Mouse (Mus musculus): ENCODE data around the gene Nr5a2. TPM values are rescaled to one million over a fixed set of nuclear protein-coding genes. Genes with fewer than 3 reads are reported as not detected.

Gene Nr5a2
- total and polyA plus RNA-seq, 3 experiments: 0.18 to 0.80 (median 0.60) TPM

DNA sequence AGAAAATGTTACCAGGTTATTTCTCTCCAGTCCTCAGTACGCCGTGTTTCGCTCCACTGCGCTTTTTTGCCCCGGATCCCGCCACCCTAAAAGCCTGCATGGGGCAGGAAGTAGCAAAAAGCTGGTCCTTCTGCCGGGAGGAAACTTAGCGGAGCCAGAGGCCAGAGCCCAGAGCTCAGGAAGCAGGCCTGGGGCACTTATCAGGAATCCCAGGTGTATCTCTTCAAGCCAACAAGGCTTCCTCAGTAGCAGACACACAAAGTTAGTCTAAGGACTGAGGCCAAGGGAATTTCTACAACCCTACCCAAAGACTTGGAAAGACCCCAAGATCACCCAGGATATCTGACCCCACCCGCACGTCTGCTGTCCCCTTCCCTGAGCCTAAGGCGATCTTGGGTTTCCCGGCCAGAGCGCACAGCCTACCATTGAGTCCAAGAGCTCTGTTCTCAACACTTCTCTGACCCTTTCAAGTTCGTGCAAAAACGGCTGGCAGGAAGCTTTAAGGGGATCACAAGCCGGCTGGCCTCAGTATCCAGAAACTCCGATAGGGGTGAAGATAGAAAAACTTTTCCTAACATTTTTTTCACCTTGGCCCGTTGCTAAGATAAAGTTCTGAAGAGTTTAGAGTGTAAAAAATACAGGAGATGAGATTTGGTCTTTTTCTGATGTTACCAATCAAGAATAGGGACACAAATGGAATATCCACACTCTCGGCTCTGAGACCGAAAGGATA, 12.7 kb downstream of the Nr5a2 start:
- 9% methylated on average over 20 of the region's 20 CpGs for WGBS
- intact Hi-C loops (cut with DNase I): loop anchor here (5.0 kb wide), 2 partner anchors 165 to 325 kb away; partner anchors contain the start of gene Zfp281
- H3K27ac ChIP-seq: no peak overlapping the region

DNA sequence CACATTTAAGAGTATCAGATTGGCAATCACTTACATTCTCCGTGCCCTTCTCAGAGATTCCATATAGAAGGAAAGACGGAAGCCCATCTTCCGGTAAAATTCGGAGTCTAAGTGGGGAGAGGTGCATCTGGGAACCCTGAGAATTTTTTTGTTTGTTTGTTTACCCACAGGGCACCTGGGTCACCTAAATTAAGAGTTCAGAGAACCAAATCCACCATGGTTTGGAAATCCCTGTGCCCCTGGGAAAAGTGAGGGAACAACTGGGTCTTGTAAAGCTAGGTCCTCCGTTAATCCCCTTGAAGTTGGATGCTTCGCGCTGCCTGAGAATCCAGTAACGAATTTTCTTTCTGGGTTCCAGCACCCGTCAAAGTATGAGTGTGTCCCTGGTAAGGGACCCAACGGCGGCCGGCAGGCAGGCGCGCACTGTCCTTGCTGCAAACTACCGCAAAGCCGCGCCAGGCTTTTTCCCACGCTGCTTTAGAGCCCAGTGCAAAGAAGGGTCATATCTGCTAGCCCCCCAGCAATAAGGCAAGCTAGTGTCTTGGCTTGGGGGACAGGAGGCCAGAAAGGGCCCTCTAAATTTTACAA, 13.3 kb downstream of the Nr5a2 start:
- intact Hi-C loops (cut with DNase I): loop anchor here (5.0 kb wide), 2 partner anchors 165 to 325 kb away; partner anchors contain the start of gene Zfp281
- peak in 1 of 2 experiments; percentile 24 for DNase-seq
- Histone ChIP-seq H3K36me3 (ENCODE audit: control insufficient read depth, insufficient read depth, low read length) (no peaks in the 10 kb centered on the region), H3K79me2 (replicated peaks; ENCODE audit: control insufficient read depth, insufficient read depth, low read length) (no peaks in the 10 kb centered on the region), H3K4me1 (ENCODE audit: control insufficient read depth, insufficient read depth, low read length) (no peaks in the 10 kb centered on the region), H3K27ac (no peak overlapping the region), H3K4me3 (peak overlapping the region; percentile 52), H3K9ac (ENCODE audit: low read depth, low read length) (no peak overlapping the region), H3K27me3 (ENCODE audit: control insufficient read depth, insufficient read depth, low read length) (peaks cover 5% of the 10 kb centered on the region; the same call in 1 of the 2 replicates)
- 6% methylated on average over 18 of the region's 18 CpGs for WGBS
- no peak for TF ChIP-seq POLR2A (IDR thresholded peaks at IDR 0.05; ENCODE audit: insufficient read depth, low read depth, low read length)
- TF ChIP-seq EP300 (IDR thresholded peaks at IDR 0.05; ENCODE audit: insufficient read depth, low read depth, low read length): no peak
- no peak for TF ChIP-seq CTCF (IDR thresholded peaks at IDR 0.05)

More for the DNA sequence above, 12.7 kb downstream of the Nr5a2 start:
- H3K36me3 ChIP-seq (ENCODE audit: control insufficient read depth, insufficient read depth, low read length): no peaks in the 10 kb centered on the region
- no peak for TF ChIP-seq POLR2A (IDR thresholded peaks at IDR 0.05; ENCODE audit: insufficient read depth, low read depth, low read length)
- no peak for TF ChIP-seq CTCF (IDR thresholded peaks at IDR 0.05)
- TF ChIP-seq EP300 (IDR thresholded peaks at IDR 0.05; ENCODE audit: insufficient read depth, low read depth, low read length): no peak
- H3K27me3 ChIP-seq (ENCODE audit: control insufficient read depth, insufficient read depth, low read length): peaks cover 8% of the 10 kb centered on the region; the same call in 1 of the 2 replicates
- peaks cover 1% of the 10 kb centered on the region for H3K4me1 ChIP-seq (ENCODE audit: control insufficient read depth, insufficient read depth, low read length)
- peak in 1 of 2 experiments; percentile 27 for DNase-seq
- no peaks in the 10 kb centered on the region for H3K79me2 ChIP-seq (replicated peaks; ENCODE audit: control insufficient read depth, insufficient read depth, low read length)
- peak overlapping the region; percentile 52 for H3K4me3 ChIP-seq
- no peak overlapping the region for H3K9ac ChIP-seq (ENCODE audit: low read depth, low read length)

DNA sequence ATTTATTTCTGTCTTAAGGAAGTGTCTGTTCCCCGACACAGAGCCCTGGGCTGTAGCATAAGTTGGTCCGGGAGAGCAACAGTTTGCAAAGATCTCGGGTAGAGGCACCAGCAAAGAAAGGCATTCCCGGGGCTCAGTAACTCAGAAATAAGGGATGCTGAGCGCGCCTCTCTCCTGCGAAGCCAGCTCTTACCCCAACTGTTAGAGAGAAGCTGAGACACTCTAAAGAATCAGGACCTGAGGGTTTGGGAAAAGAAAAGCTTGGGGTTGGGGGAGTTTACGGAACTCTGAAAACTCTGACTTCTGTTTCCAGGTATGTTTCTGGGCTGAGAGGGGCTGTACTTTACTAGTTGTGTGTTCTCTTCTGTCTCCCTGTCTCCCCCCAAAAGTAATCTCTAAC, 13.8 kb downstream of the Nr5a2 start:
- TF ChIP-seq CTCF (IDR thresholded peaks at IDR 0.05): no peak
- no peak for TF ChIP-seq EP300 (IDR thresholded peaks at IDR 0.05; ENCODE audit: insufficient read depth, low read depth, low read length)
- no peak for TF ChIP-seq POLR2A (IDR thresholded peaks at IDR 0.05; ENCODE audit: insufficient read depth, low read depth, low read length)
- H3K4me3 ChIP-seq: peak overlapping the region; percentile 14; the same call in 1 of the 2 replicates
- no peak overlapping the region for H3K27ac ChIP-seq
- H3K36me3 ChIP-seq (ENCODE audit: control insufficient read depth, insufficient read depth, low read length): no peaks in the 10 kb centered on the region
- no peak overlapping the region for H3K9ac ChIP-seq (ENCODE audit: low read depth, low read length)
- no peaks in the 10 kb centered on the region for H3K4me1 ChIP-seq (ENCODE audit: control insufficient read depth, insufficient read depth, low read length)
- peaks cover 5% of the 10 kb centered on the region; the same call in 1 of the 2 replicates for H3K27me3 ChIP-seq (ENCODE audit: control insufficient read depth, insufficient read depth, low read length)
- 14% methylated on average over 8 of the region's 8 CpGs for WGBS
- intact Hi-C loops (cut with DNase I): loop anchor here (5.0 kb wide), 2 partner anchors 164 to 324 kb away; partner anchors contain the start of gene Zfp281
- no peaks in the 10 kb centered on the region for H3K79me2 ChIP-seq (replicated peaks; ENCODE audit: control insufficient read depth, insufficient read depth, low read length)
- no peak for DNase-seq

DNA sequence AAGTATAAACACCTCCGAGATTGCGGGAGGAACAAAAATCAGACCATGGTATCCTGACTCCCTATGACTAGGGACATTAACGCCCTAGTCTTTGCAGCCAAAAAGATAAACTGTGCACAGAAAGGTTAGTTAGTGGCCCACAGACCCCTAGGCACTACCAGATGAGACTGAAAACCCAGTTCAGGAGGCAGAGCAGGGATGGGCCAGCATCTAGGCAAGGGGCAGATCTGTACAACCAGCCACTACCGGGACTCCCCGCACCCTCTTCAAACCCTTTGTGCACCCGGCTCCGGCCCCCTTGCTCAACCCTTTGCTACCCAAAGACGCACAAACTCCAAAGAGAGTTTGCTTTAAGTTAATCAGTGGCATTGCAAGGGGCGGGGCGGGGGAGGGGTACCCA, 14.4 kb downstream of the Nr5a2 start:
- Histone ChIP-seq H3K9ac (ENCODE audit: low read depth, low read length) (no peak overlapping the region), H3K4me3 (no peak overlapping the region; the same call in 1 of the 2 replicates), H3K27me3 (ENCODE audit: control insufficient read depth, insufficient read depth, low read length) (peaks cover 5% of the 10 kb centered on the region; the same call in 1 of the 2 replicates), H3K4me1 (ENCODE audit: control insufficient read depth, insufficient read depth, low read length) (no peaks in the 10 kb centered on the region), H3K79me2 (replicated peaks; ENCODE audit: control insufficient read depth, insufficient read depth, low read length) (no peaks in the 10 kb centered on the region), H3K27ac (no peak overlapping the region), H3K36me3 (ENCODE audit: control insufficient read depth, insufficient read depth, low read length) (no peaks in the 10 kb centered on the region)
- 21% methylated on average over 10 of the region's 10 CpGs for WGBS
- intact Hi-C loops (cut with DNase I): loop anchor here (5.0 kb wide), 2 partner anchors 164 to 324 kb away; partner anchors contain the start of gene Zfp281
- no peak for TF ChIP-seq CTCF (IDR thresholded peaks at IDR 0.05)
- no peak for TF ChIP-seq EP300 (IDR thresholded peaks at IDR 0.05; ENCODE audit: insufficient read depth, low read depth, low read length)
- no peak for TF ChIP-seq POLR2A (IDR thresholded peaks at IDR 0.05; ENCODE audit: insufficient read depth, low read depth, low read length)
- no peak for DNase-seq

DNA sequence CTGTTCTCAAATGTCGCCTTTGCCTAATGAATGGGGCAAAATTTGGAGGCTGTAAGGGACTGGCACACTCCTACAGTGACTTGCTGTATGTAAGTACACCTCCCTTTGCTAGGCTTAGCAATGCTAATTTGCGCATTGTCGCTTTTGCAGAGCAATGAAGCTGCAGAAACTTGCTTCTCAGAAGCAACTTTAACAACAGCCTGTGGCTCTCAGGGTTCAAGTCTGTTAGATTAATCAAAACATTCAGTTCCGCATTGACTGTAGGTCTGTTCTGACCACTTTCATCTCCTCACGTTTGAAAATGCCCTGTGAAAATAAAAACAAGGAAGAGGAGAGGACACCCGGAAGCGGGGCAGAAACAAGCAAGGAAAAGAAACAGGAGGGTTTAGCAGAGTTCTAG, 14.8 kb downstream of the Nr5a2 start:
- DNase-seq: no peak
- WGBS: 36% methylated on average over 7 of the region's 7 CpGs
- TF ChIP-seq CTCF (IDR thresholded peaks at IDR 0.05) (no peak), EP300 (IDR thresholded peaks at IDR 0.05; ENCODE audit: insufficient read depth, low read depth, low read length) (no peak), POLR2A (IDR thresholded peaks at IDR 0.05; ENCODE audit: insufficient read depth, low read depth, low read length) (no peak)
- Histone ChIP-seq H3K79me2 (replicated peaks; ENCODE audit: control insufficient read depth, insufficient read depth, low read length) (no peaks in the 10 kb centered on the region), H3K27ac (no peak overlapping the region), H3K27me3 (ENCODE audit: control insufficient read depth, insufficient read depth, low read length) (peaks cover 5% of the 10 kb centered on the region; the same call in 1 of the 2 replicates), H3K9ac (ENCODE audit: low read depth, low read length) (no peak overlapping the region), H3K4me1 (ENCODE audit: control insufficient read depth, insufficient read depth, low read length) (no peaks in the 10 kb centered on the region), H3K36me3 (ENCODE audit: control insufficient read depth, insufficient read depth, low read length) (no peaks in the 10 kb centered on the region), H3K4me3 (no peak overlapping the region)
- intact Hi-C loops (cut with DNase I): loop anchor here (5.0 kb wide), 2 partner anchors 163 to 323 kb away; partner anchors contain the start of gene Zfp281
